Mouse (Mus musculus) thymus, adult 18-20 months (tissue): ENCODE results near the gene Wdr19.

Source experiments
- DNase-seq, 2 experiments: peaks; one replicate each; pipeline ENCODE4 v3.0.0; 2022; ENCODE audit warnings: mixed read lengths in 2 of 2

Wdr19 gene

GRCm38 (mm10) chr5:65199346-65200128 is at the start of gene Wdr19:
Gene Wdr19 (plus strand): TSS chr5:65199696.
- peak; percentile 100 for DNase-seq

- DNase-seq, result no peak
These were observed 49.8 kb upstream of the Wdr19 start for GRCm38 (mm10) chr5:65149706-65150105.

GRCm38 (mm10) chr5:65150376-65150955 is 49.0 kb upstream of the Wdr19 start:
- no peak for DNase-seq

- DNase-seq, result no peak
These were observed 48.2 kb upstream of the Wdr19 start for GRCm38 (mm10) chr5:65151276-65151675.

GRCm38 (mm10) chr5:65151767-65152166 is 47.7 kb upstream of the Wdr19 start:
- no peak for DNase-seq

GRCm38 (mm10) chr5:65154287-65154686 is 45.2 kb upstream of the Wdr19 start:
- no peak for DNase-seq

- DNase-seq, result peak in 1 of 2 experiments; percentile 7
These were observed 42.6 kb upstream of the Wdr19 start for GRCm38 (mm10) chr5:65156853-65157252.

- DNase-seq, result no peak
These were observed 41.8 kb upstream of the Wdr19 start for GRCm38 (mm10) chr5:65157412-65158381.

GRCm38 (mm10) chr5:65158696-65159305 is 40.7 kb upstream of the Wdr19 start:
- DNase-seq, result no peak

GRCm38 (mm10) chr5:65163001-65163400 is 36.5 kb upstream of the Wdr19 start:
- DNase-seq, result no peak

- no peak for DNase-seq
These were observed 35.9 kb upstream of the Wdr19 start for GRCm38 (mm10) chr5:65163489-65164092.

- DNase-seq, result no peak
These were observed 29.3 kb upstream of the Wdr19 start for GRCm38 (mm10) chr5:65170206-65170605.

GRCm38 (mm10) chr5:65175035-65175917 is 24.2 kb upstream of the Wdr19 start:
- no peak for DNase-seq

- DNase-seq, result no peak
These were observed 23.5 kb upstream of the Wdr19 start for GRCm38 (mm10) chr5:65175918-65176484.

- DNase-seq, result no peak
These were observed 22.4 kb upstream of the Wdr19 start for GRCm38 (mm10) chr5:65177026-65177514.

GRCm38 (mm10) chr5:65178477-65178876 is 21.0 kb upstream of the Wdr19 start:
- no peak for DNase-seq

GRCm38 (mm10) chr5:65181160-65181793 is 18.2 kb upstream of the Wdr19 start:
- no peak for DNase-seq

- no peak for DNase-seq
These were observed 17.7 kb upstream of the Wdr19 start for GRCm38 (mm10) chr5:65181794-65182169.

GRCm38 (mm10) chr5:65182268-65182667 is 17.2 kb upstream of the Wdr19 start:
- DNase-seq, result no peak

- no peak for DNase-seq
These were observed 7.9 kb upstream of the Wdr19 start for GRCm38 (mm10) chr5:65191601-65192000.
